Mouse (Mus musculus): ENCODE measurements around the gene Sorbs2. TPM values are rescaled to one million over a fixed set of nuclear protein-coding genes. Genes with fewer than 3 reads are reported as not detected.
A peak's percentile ranks its signal among the peaks of the same experiment; 100 is the strongest.

Sorbs2 gene
- polyA plus RNA-seq, 1 experiment from 2014 or later, result 134 TPM

GRCm38 (mm10) chr8:45760622-45761021 lies 253.0 kb downstream of the Sorbs2 start:
- 82% methylated on average over 9 of the region's 9 CpGs for WGBS
- Histone ChIP-seq H3K4me1 (0 out of 2 replicates have a peak, but pooled peaks cover 4% of the 10 kb centered on the region), H3K4me3 (no peak overlapping the region), H3K9me3 (no peaks in the 10 kb centered on the region), H3K36me3 (peaks cover 55% of the 10 kb centered on the region), H3K27ac (no peak overlapping the region), H3K27me3 (ENCODE audit: insufficient read depth, poor library complexity, severe bottlenecking) (no peaks in the 10 kb centered on the region)
- no peak for DNase-seq (ENCODE audit: low spot score)

GRCm38 (mm10) chr8:45761053-45761452 lies 253.5 kb downstream of the Sorbs2 start:
- WGBS, result 85% methylated on average over 1 of the region's 1 CpGs
- no peak for DNase-seq (ENCODE audit: low spot score)
- peaks cover 4% of the 10 kb centered on the region; the same call in 1 of the 2 replicates for H3K4me1 ChIP-seq

GRCm38 (mm10) chr8:45762982-45763689 lies 255.5 kb downstream of the Sorbs2 start:
- H3K36me3 ChIP-seq, result peaks cover 63% of the 10 kb centered on the region
- H3K9me3 ChIP-seq, result no peaks in the 10 kb centered on the region
- 76% methylated on average over 15 of the region's 15 CpGs for WGBS
- no peaks in the 10 kb centered on the region for H3K27me3 ChIP-seq (ENCODE audit: insufficient read depth, poor library complexity, severe bottlenecking)
- H3K4me3 ChIP-seq, result no peak overlapping the region
- no peak overlapping the region for H3K27ac ChIP-seq
- peaks cover 4% of the 10 kb centered on the region; the same call in 1 of the 2 replicates for H3K4me1 ChIP-seq
- DNase-seq (ENCODE audit: low spot score), result no peak

More at GRCm38 (mm10) chr8:45761053-45761452, 253.5 kb downstream of the Sorbs2 start:
- peaks cover 53% of the 10 kb centered on the region for H3K36me3 ChIP-seq
- no peak overlapping the region for H3K27ac ChIP-seq
- H3K4me3 ChIP-seq, result no peak overlapping the region
- no peaks in the 10 kb centered on the region for H3K27me3 ChIP-seq (ENCODE audit: insufficient read depth, poor library complexity, severe bottlenecking)
- H3K9me3 ChIP-seq, result no peaks in the 10 kb centered on the region

GRCm38 (mm10) chr8:45763690-45764342 lies 256.2 kb downstream of the Sorbs2 start:
- no peak overlapping the region for H3K4me3 ChIP-seq
- 47% methylated on average over 11 of the region's 11 CpGs for WGBS

GRCm38 (mm10) chr8:45766138-45766537 lies 258.6 kb downstream of the Sorbs2 start:
- no peak for DNase-seq (ENCODE audit: low spot score)
- 69% methylated on average over 11 of the region's 11 CpGs for WGBS
- no peak overlapping the region for H3K4me3 ChIP-seq
- H3K36me3 ChIP-seq, result peaks cover 59% of the 10 kb centered on the region
- H3K9me3 ChIP-seq, result no peaks in the 10 kb centered on the region
- H3K4me1 ChIP-seq, result peaks cover 4% of the 10 kb centered on the region; the same call in 1 of the 2 replicates
- no peaks in the 10 kb centered on the region for H3K27me3 ChIP-seq (ENCODE audit: insufficient read depth, poor library complexity, severe bottlenecking)
- H3K27ac ChIP-seq, result no peak overlapping the region

More at GRCm38 (mm10) chr8:45763690-45764342, 256.2 kb downstream of the Sorbs2 start:
- Histone ChIP-seq H3K4me1 (peaks cover 4% of the 10 kb centered on the region; the same call in 1 of the 2 replicates), H3K27ac (no peak overlapping the region), H3K9me3 (no peaks in the 10 kb centered on the region), H3K27me3 (ENCODE audit: insufficient read depth, poor library complexity, severe bottlenecking) (no peaks in the 10 kb centered on the region), H3K36me3 (peaks cover 59% of the 10 kb centered on the region)
- no peak for DNase-seq (ENCODE audit: low spot score)

GRCm38 (mm10) chr8:45774841-45775240 lies 267.3 kb downstream of the Sorbs2 start:
- Histone ChIP-seq H3K9me3 (no peaks in the 10 kb centered on the region), H3K27me3 (ENCODE audit: insufficient read depth, poor library complexity, severe bottlenecking) (no peaks in the 10 kb centered on the region), H3K4me1 (no peaks in the 10 kb centered on the region), H3K4me3 (no peak overlapping the region), H3K27ac (no peak overlapping the region), H3K36me3 (peaks cover 83% of the 10 kb centered on the region)
- WGBS, result 84% methylated on average over 5 of the region's 5 CpGs
- DNase-seq (ENCODE audit: low spot score), result no peak

- no peak overlapping the region for H3K27ac ChIP-seq
- H3K36me3 ChIP-seq, result peaks cover 82% of the 10 kb centered on the region
- no peaks in the 10 kb centered on the region for H3K9me3 ChIP-seq
- no peaks in the 10 kb centered on the region for H3K27me3 ChIP-seq (ENCODE audit: insufficient read depth, poor library complexity, severe bottlenecking)
- no peak overlapping the region for H3K4me3 ChIP-seq
- H3K4me1 ChIP-seq, result no peaks in the 10 kb centered on the region
- no peak for DNase-seq (ENCODE audit: low spot score)
- 89% methylated on average over 7 of the region's 7 CpGs for WGBS
Observed at GRCm38 (mm10) chr8:45775481-45775880, 267.9 kb downstream of the Sorbs2 start.

GRCm38 (mm10) chr8:45776366-45776765 lies 268.8 kb downstream of the Sorbs2 start:
- Histone ChIP-seq H3K9me3 (no peaks in the 10 kb centered on the region), H3K4me3 (no peak overlapping the region), H3K4me1 (no peaks in the 10 kb centered on the region), H3K27me3 (ENCODE audit: insufficient read depth, poor library complexity, severe bottlenecking) (no peaks in the 10 kb centered on the region), H3K27ac (no peak overlapping the region), H3K36me3 (peaks cover 75% of the 10 kb centered on the region)
- 84% methylated on average over 9 of the region's 9 CpGs for WGBS
- no peak for DNase-seq (ENCODE audit: low spot score)

GRCm38 (mm10) chr8:45776977-45777376 lies 269.4 kb downstream of the Sorbs2 start:
- Histone ChIP-seq H3K27ac (no peak overlapping the region), H3K4me1 (no peaks in the 10 kb centered on the region), H3K4me3 (no peak overlapping the region), H3K9me3 (no peaks in the 10 kb centered on the region), H3K27me3 (ENCODE audit: insufficient read depth, poor library complexity, severe bottlenecking) (no peaks in the 10 kb centered on the region), H3K36me3 (peaks cover 71% of the 10 kb centered on the region)
- 94% methylated on average over 7 of the region's 7 CpGs for WGBS
- no peak for DNase-seq (ENCODE audit: low spot score)

GRCm38 (mm10) chr8:45780585-45780984 lies 273.0 kb downstream of the Sorbs2 start:
- peaks cover 67% of the 10 kb centered on the region for H3K36me3 ChIP-seq

GRCm38 (mm10) chr8:45788610-45789009 lies 281.0 kb downstream of the Sorbs2 start:
- Histone ChIP-seq H3K27me3 (ENCODE audit: insufficient read depth, poor library complexity, severe bottlenecking) (no peaks in the 10 kb centered on the region), H3K36me3 (peaks cover 56% of the 10 kb centered on the region), H3K4me3 (no peak overlapping the region), H3K27ac (no peak overlapping the region), H3K4me1 (no peaks in the 10 kb centered on the region), H3K9me3 (no peaks in the 10 kb centered on the region)
- WGBS, result 79% methylated on average over 3 of the region's 3 CpGs
- no peak for DNase-seq (ENCODE audit: low spot score)

More at GRCm38 (mm10) chr8:45780585-45780984, 273.0 kb downstream of the Sorbs2 start:
- H3K27ac ChIP-seq, result no peak overlapping the region
- H3K4me1 ChIP-seq, result no peaks in the 10 kb centered on the region
- no peak overlapping the region for H3K4me3 ChIP-seq
- H3K9me3 ChIP-seq, result no peaks in the 10 kb centered on the region
- DNase-seq (ENCODE audit: low spot score), result no peak
- H3K27me3 ChIP-seq (ENCODE audit: insufficient read depth, poor library complexity, severe bottlenecking), result no peaks in the 10 kb centered on the region
- WGBS, result 51% methylated on average over 4 of the region's 4 CpGs

GRCm38 (mm10) chr8:45794847-45795246 lies 287.3 kb downstream of the Sorbs2 start:
- Histone ChIP-seq H3K4me1 (peaks cover 2% of the 10 kb centered on the region; the same call in 1 of the 2 replicates), H3K36me3 (peaks cover 67% of the 10 kb centered on the region), H3K4me3 (no peak overlapping the region), H3K27me3 (ENCODE audit: insufficient read depth, poor library complexity, severe bottlenecking) (no peaks in the 10 kb centered on the region), H3K9me3 (no peaks in the 10 kb centered on the region), H3K27ac (no peak overlapping the region)
- no peak for DNase-seq (ENCODE audit: low spot score)
- WGBS, result 80% methylated on average over 14 of the region's 14 CpGs

- Histone ChIP-seq H3K9me3 (no peaks in the 10 kb centered on the region), H3K27ac (no peak overlapping the region), H3K27me3 (ENCODE audit: insufficient read depth, poor library complexity, severe bottlenecking) (no peaks in the 10 kb centered on the region), H3K36me3 (peaks cover 63% of the 10 kb centered on the region), H3K4me3 (no peak overlapping the region), H3K4me1 (peaks cover 2% of the 10 kb centered on the region; the same call in 1 of the 2 replicates)
- 63% methylated on average over 11 of the region's 11 CpGs for WGBS
- DNase-seq (ENCODE audit: low spot score), result peak; percentile 79
Observed at GRCm38 (mm10) chr8:45796331-45796740, 288.7 kb downstream of the Sorbs2 start.

Data from heart, embryonic 10.5 days (tissue).